Mouse (Mus musculus): ENCODE results near the gene Ltk.

Ltk gene

GRCm38 (mm10) chr2:119760251-119760650, at the start of gene Ltk:
Gene Ltk (minus strand): TSS chr2:119760431.
- DNase-seq (ENCODE audit: low read depth) = peak; percentile 60

GRCm38 (mm10) chr2:119808881-119809280, 48.6 kb upstream of the Ltk start:
- no peak for DNase-seq (ENCODE audit: low read depth)

GRCm38 (mm10) chr2:119808438-119808837, 48.2 kb upstream of the Ltk start:
- no peak for DNase-seq (ENCODE audit: low read depth)

GRCm38 (mm10) chr2:119805536-119805935, 45.3 kb upstream of the Ltk start:
- DNase-seq (ENCODE audit: low read depth) = no peak

- no peak for DNase-seq (ENCODE audit: low read depth)
Observed at GRCm38 (mm10) chr2:119804776-119805175, 44.5 kb upstream of the Ltk start.

- DNase-seq (ENCODE audit: low read depth) = no peak
Observed at GRCm38 (mm10) chr2:119804275-119804628, 44.0 kb upstream of the Ltk start.

- no peak for DNase-seq (ENCODE audit: low read depth)
Observed at GRCm38 (mm10) chr2:119803618-119804274, 43.5 kb upstream of the Ltk start.

- no peak for DNase-seq (ENCODE audit: low read depth)
Observed at GRCm38 (mm10) chr2:119802767-119803617, 42.8 kb upstream of the Ltk start.

- peak; percentile 41 for DNase-seq (ENCODE audit: low read depth)
Observed at GRCm38 (mm10) chr2:119800876-119801846, 40.9 kb upstream of the Ltk start.

GRCm38 (mm10) chr2:119799961-119800550, 39.8 kb upstream of the Ltk start:
- peak; percentile 49 for DNase-seq (ENCODE audit: low read depth)

- peak; percentile 29 for DNase-seq (ENCODE audit: low read depth)
Observed at GRCm38 (mm10) chr2:119799181-119799960, 39.1 kb upstream of the Ltk start.

GRCm38 (mm10) chr2:119798246-119798927, 38.2 kb upstream of the Ltk start:
- peak; percentile 70 for DNase-seq (ENCODE audit: low read depth)

- no peak for DNase-seq (ENCODE audit: low read depth)
Observed at GRCm38 (mm10) chr2:119797279-119797783, 37.1 kb upstream of the Ltk start, which contains the start of gene Tyro3. Gene Tyro3 (plus strand): TSS chr2:119797733.

GRCm38 (mm10) chr2:119789996-119790395, 29.8 kb upstream of the Ltk start:
- no peak for DNase-seq (ENCODE audit: low read depth)

GRCm38 (mm10) chr2:119787206-119787883, 27.1 kb upstream of the Ltk start, which contains the start of gene Rpap1:
Gene Rpap1 (minus strand): TSS chr2:119787537.
- peak; percentile 79 for DNase-seq (ENCODE audit: low read depth)

- peak; percentile 30 for DNase-seq (ENCODE audit: low read depth)
Observed at GRCm38 (mm10) chr2:119767246-119767645, 7.0 kb upstream of the Ltk start.

GRCm38 (mm10) chr2:119763924-119764323, 3.7 kb upstream of the Ltk start:
- DNase-seq (ENCODE audit: low read depth) = no peak

GRCm38 (mm10) chr2:119762276-119762675, 2.0 kb upstream of the Ltk start:
- no peak for DNase-seq (ENCODE audit: low read depth)

All from 416B (cell line).